In the genomic region with DNA sequence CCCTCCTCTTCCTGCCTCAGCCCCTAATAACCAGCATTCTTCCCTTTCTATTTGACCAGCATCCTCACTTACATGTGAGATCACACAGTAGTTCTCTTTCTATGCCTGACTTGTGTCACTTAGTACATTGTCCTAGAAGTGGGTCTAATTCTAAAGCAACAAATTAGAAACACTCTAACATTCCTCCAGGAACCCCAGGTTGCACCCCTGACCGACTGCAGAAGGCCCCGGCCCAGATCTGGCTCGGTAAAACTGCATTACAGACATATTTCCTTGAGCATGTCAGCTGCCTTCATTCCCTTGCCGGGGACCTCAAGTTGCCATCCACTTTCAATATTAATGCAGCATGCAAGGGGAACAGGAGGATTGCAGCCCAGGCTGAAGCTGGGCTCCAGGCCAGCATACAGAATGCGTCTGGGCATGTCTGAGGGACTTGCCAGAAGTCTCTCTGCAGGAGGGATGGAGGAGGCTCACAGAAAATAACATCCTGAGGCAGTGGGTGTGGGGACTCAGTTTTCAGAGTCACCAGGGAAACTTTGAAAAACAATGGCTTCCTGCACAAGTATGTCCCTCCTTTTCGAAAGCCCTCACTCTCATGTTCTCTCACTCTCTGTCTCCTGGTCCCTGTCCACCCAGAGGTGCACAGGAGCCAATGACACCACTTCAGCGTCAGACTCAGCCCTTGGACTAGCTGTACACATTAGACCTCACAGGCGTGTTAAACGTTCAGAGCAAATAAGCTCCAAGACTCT, we compare ENCODE assay signal across 9 mouse cellular contexts. TPM values are rescaled to one million over a fixed set of nuclear protein-coding genes. Genes with fewer than 3 reads are reported as not detected.
DNase-seq lines count a peak whose midpoint lies in the region; ATAC-seq lines count a peak whose summit lies in the region.
"Had no signal": no experiment of that assay in that cellular context is flagged by ENCODE, and none has a peak within 500 bp of the region (broad histone marks: within the 10 kb centered on the region; RNA-seq: fewer than 3 reads in every experiment).

No protein-coding gene starts in this region.

- H3K4me3 ChIP-seq in intestine, embryonic 16.5 days (ENCODE audit: low read length), result no peak overlapping the region
- H3K4me3 ChIP-seq in limb, embryonic 12.5 days (replicated peaks), result no peak overlapping the region
- no peak overlapping the region for H3K4me3 ChIP-seq in neural tube, embryonic 15.5 days (replicated peaks)

- DNase-seq in 3134 (ENCODE audit: extremely low read depth, insufficient read length, low spot score) (peak; percentile 60), MN1 (ENCODE audit: low spot score) (peak; percentile 71)
- DNase-seq in embryo, embryonic 10.5 days (ENCODE audit: low spot score), result peak; percentile 19
- peak; percentile 28 to 34 for DNase-seq in gastrocnemius, postnatal 36 days
- no peak for DNase-seq in yolk sac, embryonic 10.5 days (ENCODE audit: low spot score)

- peaks cover 9% of the 10 kb centered on the region for H3K4me1 ChIP-seq in intestine, embryonic 16.5 days (ENCODE audit: control insufficient read depth, insufficient read depth, low read length)
- H3K4me1 ChIP-seq in limb, embryonic 12.5 days (replicated peaks), result peaks cover 20% of the 10 kb centered on the region
- H3K4me1 ChIP-seq in neural tube, embryonic 15.5 days, result peaks cover 18% of the 10 kb centered on the region

- peak; percentile 66 for ATAC-seq in intestine, embryonic 16.5 days
- ATAC-seq in limb, embryonic 12.5 days (ENCODE audit: insufficient number of reproducible peaks, insufficient read depth, low FRiP score, low TSS enrichment, low read depth), result peak; percentile 47; the same call in 1 of the 2 replicates
- no peak for ATAC-seq in neural tube, embryonic 15.5 days (ENCODE audit: low FRiP score)

- no peaks in the 10 kb centered on the region for H3K9me3 ChIP-seq in intestine, embryonic 16.5 days (ENCODE audit: control insufficient read depth, low read length)
- no peaks in the 10 kb centered on the region for H3K9me3 ChIP-seq in limb, embryonic 12.5 days
- H3K9me3 ChIP-seq in neural tube, embryonic 15.5 days (replicated peaks), result no peaks in the 10 kb centered on the region

- no peaks in the 10 kb centered on the region for H3K36me3 ChIP-seq in intestine, embryonic 16.5 days (ENCODE audit: control insufficient read depth, insufficient read depth, low read length)
- no peaks in the 10 kb centered on the region for H3K36me3 ChIP-seq in limb, embryonic 12.5 days
- H3K36me3 ChIP-seq in neural tube, embryonic 15.5 days, result no peaks in the 10 kb centered on the region

- intact Hi-C loops in gastrocnemius, postnatal 36 days (cut with DNase I), result no loop called here

- H3K4me2 ChIP-seq in intestine, embryonic 16.5 days (ENCODE audit: low read depth, low read length), result no peak overlapping the region
- H3K4me2 ChIP-seq in limb, embryonic 12.5 days, result no peak overlapping the region
- H3K4me2 ChIP-seq in neural tube, embryonic 15.5 days, result peak overlapping the region; percentile 17; the same call in 1 of the 2 replicates

- H3K27me3 ChIP-seq in intestine, embryonic 16.5 days (replicated peaks; ENCODE audit: control insufficient read depth, insufficient read depth, low read length), result no peaks in the 10 kb centered on the region
- no peaks in the 10 kb centered on the region for H3K27me3 ChIP-seq in limb, embryonic 12.5 days
- H3K27me3 ChIP-seq in neural tube, embryonic 15.5 days (replicated peaks), result no peaks in the 10 kb centered on the region

- H3K9ac ChIP-seq in intestine, embryonic 16.5 days (ENCODE audit: low read depth, low read length), result peak overlapping the region; percentile 37; the same call in 1 of the 2 replicates
- H3K9ac ChIP-seq in limb, embryonic 12.5 days (replicated peaks), result no peak overlapping the region; the same call in 1 of the 2 replicates
- H3K9ac ChIP-seq in neural tube, embryonic 15.5 days (replicated peaks), result no peak overlapping the region; the same call in 1 of the 2 replicates

- peak overlapping the region; percentile 76 for H3K27ac ChIP-seq in intestine, embryonic 16.5 days (ENCODE audit: low read length)
- H3K27ac ChIP-seq in limb, embryonic 12.5 days, result peak overlapping the region; percentile 87
- H3K27ac ChIP-seq in neural tube, embryonic 15.5 days (replicated peaks), result peak overlapping the region; percentile 71

- WGBS in intestine, embryonic 16.5 days, result 44% methylated on average over 9 of the region's 9 CpGs
- WGBS in limb, embryonic 12.5 days, result 37% methylated on average over 9 of the region's 9 CpGs
- WGBS in neural tube, embryonic 15.5 days, result 41% methylated on average over 9 of the region's 9 CpGs

RNA-seq across cellular contexts. Expression of gene Gm11084, which starts 9.0 kb away (rescaled TPM):
- total RNA-seq in gastrocnemius, postnatal 36 days (2021), result not detected
- not detected in 2 replicates for polyA plus RNA-seq in intestine, embryonic 16.5 days (2015; fragmentation: Nextera tagmentation; extraction: Ambion mirVana)
- polyA plus RNA-seq in limb, embryonic 12.5 days (2016; fragmentation: Nextera tagmentation; extraction: Ambion mirVana), result not detected in 2 replicates
- not detected in 2 replicates for polyA plus RNA-seq in neural tube, embryonic 15.5 days (2015; fragmentation: Nextera tagmentation; extraction: Ambion mirVana)
- total RNA-seq: gastrocnemius, adult 8-10 months had no signal

RNA-seq across cellular contexts. Expression of gene Sp3, which starts 15.3 kb away (rescaled TPM):
- total RNA-seq in gastrocnemius, postnatal 36 days (2021), result 10 to 100 TPM; 19.7 to 21.1 TPM
- polyA plus RNA-seq in intestine, embryonic 16.5 days (2015; fragmentation: Nextera tagmentation; extraction: Ambion mirVana), result 33.3 and 35.0 TPM in 2 replicates
- 74.7 and 81.1 TPM in 2 replicates for polyA plus RNA-seq in limb, embryonic 12.5 days (2016; fragmentation: Nextera tagmentation; extraction: Ambion mirVana)
- polyA plus RNA-seq in neural tube, embryonic 15.5 days (2015; fragmentation: Nextera tagmentation; extraction: Ambion mirVana), result 27.7 and 35.3 TPM in 2 replicates
